Mouse (Mus musculus) urinary bladder, postnatal 4 days (tissue): ENCODE measurements at regions not wholly inside any gene's neighbourhood (a gene's known extent, or its start where the extent isn't known, plus 50 kb on each side); places are given as distances from the start of the nearest gene placed in this dataset.

Experiments used
- DNase-seq, 2 experiments: peaks; one replicate each; pipeline ENCODE4 v3.0.0; 2021 to 2022; ENCODE audit warnings: low spot score in 2 of 2

- no peak for DNase-seq
Observed at GRCm38 (mm10) chr10:117940441-117941265, 94.8 kb upstream of the Rap1b start.

GRCm38 (mm10) chr10:117941266-117941651 is 95.4 kb upstream of the Rap1b start:
- DNase-seq = no peak

- DNase-seq = no peak
Observed at GRCm38 (mm10) chr10:117943702-117944307, 98.0 kb upstream of the Rap1b start.

GRCm38 (mm10) chr10:117947191-117947590 is 101.4 kb upstream of the Rap1b start:
- DNase-seq = no peak

- no peak for DNase-seq
Observed at GRCm38 (mm10) chr10:117947911-117948310, 102.1 kb upstream of the Rap1b start.

- no peak for DNase-seq
Observed at GRCm38 (mm10) chr10:117952116-117953025, 106.5 kb upstream of the Rap1b start.

GRCm38 (mm10) chr10:117953026-117953711 is 107.3 kb upstream of the Rap1b start:
- no peak for DNase-seq

GRCm38 (mm10) chr10:117956174-117956950 is 110.5 kb upstream of the Rap1b start:
- DNase-seq = no peak

GRCm38 (mm10) chr10:117974706-117975105 is 128.9 kb upstream of the Rap1b start:
- no peak for DNase-seq

GRCm38 (mm10) chr10:117975467-117975866 is 129.6 kb upstream of the Rap1b start:
- no peak for DNase-seq

- no peak for DNase-seq
Observed at GRCm38 (mm10) chr10:117979091-117979490, 133.3 kb upstream of the Rap1b start.

- no peak for DNase-seq
Observed at GRCm38 (mm10) chr10:117982611-117983210, 136.9 kb upstream of the Rap1b start.

GRCm38 (mm10) chr10:117983271-117983670 is 137.4 kb upstream of the Rap1b start:
- DNase-seq = no peak

GRCm38 (mm10) chr10:117984784-117985602 is 139.2 kb upstream of the Rap1b start:
- no peak for DNase-seq

- no peak for DNase-seq
Observed at GRCm38 (mm10) chr10:117987620-117988019, 141.8 kb upstream of the Rap1b start.

GRCm38 (mm10) chr10:117988076-117988475 is 142.2 kb upstream of the Rap1b start:
- DNase-seq = no peak

GRCm38 (mm10) chr10:117991176-117991575 is 145.3 kb upstream of the Rap1b start:
- DNase-seq = no peak

- no peak for DNase-seq
Observed at GRCm38 (mm10) chr10:117992317-117992716, 146.5 kb upstream of the Rap1b start.

GRCm38 (mm10) chr10:117993809-117994208 is 147.8 kb upstream of the Mdm1 start:
- DNase-seq = no peak

- DNase-seq = no peak
Observed at GRCm38 (mm10) chr10:117994768-117995167, 146.8 kb upstream of the Mdm1 start.
